Mouse (Mus musculus) frontal cortex, postnatal 36 days (tissue): ENCODE measurements around the gene Gria3.

Experiments
- DNase-seq, 2 experiments: peaks; one replicate each; pipeline ENCODE4 v3.0.0; 2022; ENCODE audit warnings: low spot score in 2 of 2

The Gria3 gene

GRCm38 (mm10) chrX:41573079-41573478, 172.4 kb downstream of the Gria3 start:
- no peak for DNase-seq

- no peak for DNase-seq
Observed at GRCm38 (mm10) chrX:41578797-41579196, 178.1 kb downstream of the Gria3 start.

- no peak for DNase-seq
Observed at GRCm38 (mm10) chrX:41587692-41588091, 187.0 kb downstream of the Gria3 start.

- DNase-seq = no peak
Observed at GRCm38 (mm10) chrX:41607181-41607580, 206.5 kb downstream of the Gria3 start.

- peak in 1 of 2 experiments; percentile 27 for DNase-seq
Observed at GRCm38 (mm10) chrX:41614920-41615319, 214.3 kb downstream of the Gria3 start.

GRCm38 (mm10) chrX:41616928-41617327, 216.3 kb downstream of the Gria3 start:
- DNase-seq = no peak

- DNase-seq = peak in 1 of 2 experiments; percentile 11
Observed at GRCm38 (mm10) chrX:41618396-41618795, 217.7 kb downstream of the Gria3 start.

GRCm38 (mm10) chrX:41633576-41633975, 232.9 kb downstream of the Gria3 start:
- no peak for DNase-seq

- DNase-seq = no peak
Observed at GRCm38 (mm10) chrX:41644954-41645353, 244.3 kb downstream of the Gria3 start.

- no peak for DNase-seq
Observed at GRCm38 (mm10) chrX:41657791-41658190, 257.1 kb downstream of the Gria3 start.

GRCm38 (mm10) chrX:41688869-41689268, 288.2 kb downstream of the Gria3 start:
- no peak for DNase-seq

GRCm38 (mm10) chrX:41692076-41692475, 291.4 kb downstream of the Gria3 start:
- DNase-seq = no peak
